Mouse (Mus musculus) cerebral cortex, adult 2 months (tissue): Measurements from ENCODE around the gene Vmn1r103.

Experiments
- whole genome bisulfite sequencing: fragments of 180-500 bp; shearing (Covaris S2); methylation state at CpG from one replicate; pipeline ENCODE4 v1.1.7; 2018; 5-methylcytosine and 5-hydroxymethylcytosine counted together

Vmn1r103 gene

GRCm38 (mm10) chr7:20510434-20510833 lies at the start of gene Vmn1r103:
Gene Vmn1r103, minus strand, starts transcription at chr7:20510534.
- WGBS: no CpG with 5 or more reads among the region's 3 CpGs

- WGBS: no CpG with 5 or more reads among the region's 1 CpGs
Measured at GRCm38 (mm10) chr7:20545657-20546056, 35.3 kb upstream of the Vmn1r103 start, which contains the start of gene Gm5726. Gene Gm5726, minus strand, starts transcription at chr7:20545757.

GRCm38 (mm10) chr7:20533537-20533936 lies 23.2 kb upstream of the Vmn1r103 start, which contains the start of gene Vmn1r104:
Gene Vmn1r104, plus strand, starts transcription at chr7:20533837.
- no CpG with 5 or more reads among the region's 3 CpGs for WGBS

GRCm38 (mm10) chr7:20474825-20475224 lies 35.5 kb downstream of the Vmn1r103 start, which contains the start of gene Gm10670:
Gene Gm10670, minus strand, starts transcription at chr7:20474925.
- WGBS: no CpG with 5 or more reads among the region's 5 CpGs
